Mouse (Mus musculus) cortical plate, adult 2 months (tissue): Measurements from ENCODE around the gene Mturn. TPM values are rescaled to one million over a fixed set of nuclear protein-coding genes. Genes with fewer than 3 reads are reported as not detected.

Source experiments
- H3K27ac ChIP-seq: fragments of 200-500 bp; 2 replicates; pipeline ENCODE4 v1.5.1; 2012; ENCODE audit warnings: low read length, control low read depth, inconsistent platforms; ENCODE audit not compliant: insufficient read depth
- H3K4me1 ChIP-seq: fragments of 200-500 bp; 2 replicates; pipeline ENCODE4 v1.6.1; 2011; ENCODE audit warnings: low read length; ENCODE audit not compliant: control insufficient read depth, insufficient read depth
- H3K4me3 ChIP-seq: fragments of 200-500 bp; 2 replicates; pipeline ENCODE4 v1.5.1; 2011; ENCODE audit warnings: mild to moderate bottlenecking, low read length, control low read depth; ENCODE audit not compliant: insufficient read depth
- CTCF ChIP-seq: fragments of 200-500 bp; IDR thresholded peaks from 2 replicates; pipeline ENCODE4 v1.5.1; 2011; ENCODE audit warnings: mild to moderate bottlenecking, control low read depth, low read length; ENCODE audit not compliant: insufficient read depth; ENCODE audit errors: extremely low read depth
- POLR2A ChIP-seq: fragments of 200-500 bp; IDR thresholded peaks from 2 replicates; pipeline ENCODE4 v1.6.1; 2011; ENCODE audit warnings: mild to moderate bottlenecking, low read length, control low read depth; ENCODE audit not compliant: insufficient read depth; ENCODE audit errors: extremely low read depth
- polyA plus RNA-seq: library from polyadenylated mRNA; depleted of rRNA; stranded (reverse); fragments of >200 nt; gene quantifications from 2 replicates; pipeline ENCODE4 v1.2.3, GENCODE M21; 2012

The Mturn gene
- polyA plus RNA-seq, 1 experiment, result 51.3 TPM

DNA sequence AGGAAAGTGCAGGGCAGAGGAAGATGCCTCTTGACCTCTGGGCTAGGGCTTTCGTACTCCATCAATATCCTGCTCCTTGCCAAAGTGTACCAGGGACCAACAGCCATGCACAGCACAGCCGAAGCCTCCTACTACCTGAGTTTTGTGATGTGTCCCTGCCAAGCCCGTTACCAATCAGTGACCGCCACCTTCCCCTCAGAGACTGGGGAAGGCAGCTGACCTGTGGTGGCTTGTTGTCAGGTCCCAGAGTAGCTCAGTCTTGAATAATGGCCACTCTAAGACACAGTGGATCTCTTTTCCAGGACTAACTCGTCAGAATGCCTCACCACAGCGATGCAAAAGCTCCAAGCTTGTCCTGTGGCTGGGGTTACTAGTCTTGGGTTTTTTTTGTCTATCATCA, 45.4 kb downstream of the Mturn start:
- no peak for TF ChIP-seq POLR2A
- no peak overlapping the region for H3K4me3 ChIP-seq
- H3K27ac ChIP-seq, result no peak overlapping the region
- H3K4me1 ChIP-seq, result no peaks in the 10 kb centered on the region

- Histone ChIP-seq H3K4me3 (no peak overlapping the region), H3K27ac (no peak overlapping the region), H3K4me1 (no peaks in the 10 kb centered on the region)
- TF ChIP-seq POLR2A (no peak), CTCF (no peak)
These were observed 46.0 kb downstream of the Mturn start for GRCm38 (mm10) chr6:54727416-54727815.

GRCm38 (mm10) chr6:54729451-54730105, 48.2 kb downstream of the Mturn start:
- no peak overlapping the region for H3K4me3 ChIP-seq
- H3K4me1 ChIP-seq, result no peaks in the 10 kb centered on the region
- no peak for TF ChIP-seq CTCF
- no peak for TF ChIP-seq POLR2A
- no peak overlapping the region for H3K27ac ChIP-seq

DNA sequence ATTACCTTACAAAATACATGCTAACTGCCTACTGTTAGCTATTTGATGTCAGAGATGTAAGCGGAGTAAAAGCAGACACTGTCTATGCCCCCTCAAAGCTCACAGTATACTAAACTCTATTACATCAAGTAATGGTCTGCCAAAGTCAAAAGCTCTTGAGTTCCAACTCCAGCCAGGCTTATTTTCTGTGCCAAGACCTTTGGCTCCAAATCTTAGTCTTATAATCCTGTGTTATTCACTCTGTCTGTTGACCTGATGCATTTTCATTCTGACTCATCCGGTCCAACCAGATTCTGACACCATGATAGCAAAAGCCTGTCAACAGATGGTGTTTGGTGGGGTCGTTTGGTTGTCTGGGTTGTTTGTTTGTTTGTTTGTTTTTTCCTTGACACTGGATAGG, 50.3 kb downstream of the Mturn start:
- no peak overlapping the region for H3K4me3 ChIP-seq
- TF ChIP-seq CTCF, result no peak
- no peak for TF ChIP-seq POLR2A
- H3K27ac ChIP-seq, result no peak overlapping the region
- no peaks in the 10 kb centered on the region for H3K4me1 ChIP-seq

- no peaks in the 10 kb centered on the region for H3K4me1 ChIP-seq
- no peak overlapping the region for H3K27ac ChIP-seq
- no peak for TF ChIP-seq POLR2A
- no peak overlapping the region for H3K4me3 ChIP-seq
These were observed 51.3 kb downstream of the Mturn start for GRCm38 (mm10) chr6:54732721-54733120.

- TF ChIP-seq POLR2A (no peak), CTCF (no peak)
- no peaks in the 10 kb centered on the region for H3K4me1 ChIP-seq
These were observed 54.7 kb downstream of the Mturn start for GRCm38 (mm10) chr6:54736126-54736525.

DNA sequence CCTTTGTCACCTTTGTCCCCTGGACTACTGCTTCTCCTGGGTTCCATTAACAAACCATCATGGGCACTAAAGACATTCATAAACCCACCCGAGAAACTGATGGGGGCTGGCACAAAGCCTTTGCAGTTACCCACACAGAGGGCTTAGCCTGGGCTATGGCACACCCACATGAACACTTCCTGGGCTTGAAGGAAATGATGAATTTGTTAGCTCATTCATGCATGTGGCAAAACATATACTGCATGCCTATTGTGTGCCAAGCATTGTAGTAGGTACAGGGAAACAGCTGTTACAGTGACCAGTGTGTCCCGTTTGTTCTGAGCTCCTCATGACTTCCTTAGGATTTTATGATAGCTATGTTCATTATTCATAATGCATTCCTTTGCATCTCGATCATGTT, 55.8 kb downstream of the Mturn start:
- no peak for TF ChIP-seq CTCF
- no peak for TF ChIP-seq POLR2A
- no peak overlapping the region for H3K27ac ChIP-seq
- no peak overlapping the region for H3K4me3 ChIP-seq
- no peaks in the 10 kb centered on the region for H3K4me1 ChIP-seq

More at GRCm38 (mm10) chr6:54736126-54736525, 54.7 kb downstream of the Mturn start:
- Histone ChIP-seq H3K27ac (no peak overlapping the region), H3K4me3 (no peak overlapping the region)

- TF ChIP-seq POLR2A, result no peak
- TF ChIP-seq CTCF, result no peak
- H3K27ac ChIP-seq, result no peak overlapping the region
- H3K4me3 ChIP-seq, result no peak overlapping the region
- H3K4me1 ChIP-seq, result no peaks in the 10 kb centered on the region
These were observed 56.3 kb downstream of the Mturn start for GRCm38 (mm10) chr6:54737684-54738083.

- Histone ChIP-seq H3K4me1 (peaks cover 3% of the 10 kb centered on the region; the same call in 1 of the 2 replicates), H3K27ac (no peak overlapping the region), H3K4me3 (no peak overlapping the region)
- no peak for TF ChIP-seq POLR2A
- TF ChIP-seq CTCF, result no peak
These were observed 67.6 kb downstream of the Mturn start for GRCm38 (mm10) chr6:54749056-54749455.

GRCm38 (mm10) chr6:54751621-54752020, 70.2 kb downstream of the Mturn start:
- Histone ChIP-seq H3K4me1 (peaks cover 3% of the 10 kb centered on the region; the same call in 1 of the 2 replicates), H3K27ac (no peak overlapping the region), H3K4me3 (no peak overlapping the region)
- TF ChIP-seq CTCF (no peak), POLR2A (no peak)
